Mouse (Mus musculus): ENCODE measurements around the gene Vldlr. TPM values are rescaled to one million over a fixed set of nuclear protein-coding genes. Genes with fewer than 3 reads are reported as not detected.

Gene Vldlr
- polyA plus RNA-seq, 1 experiment = 8.0 TPM

- no peaks in the 10 kb centered on the region for H3K4me1 ChIP-seq (replicated peaks; ENCODE audit: control insufficient read depth, insufficient read depth, low read length)
- H3K36me3 ChIP-seq (ENCODE audit: control insufficient read depth, insufficient read depth, low read length) = no peaks in the 10 kb centered on the region
- no peak for DNase-seq
- H3K27me3 ChIP-seq (ENCODE audit: control insufficient read depth, insufficient read depth, low read length) = no peaks in the 10 kb centered on the region
- H3K4me3 ChIP-seq (ENCODE audit: control insufficient read depth, insufficient read depth, low read length) = no peak overlapping the region
- 81% methylated on average over 3 of the region's 3 CpGs for WGBS
- TF ChIP-seq CTCF (IDR thresholded peaks at IDR 0.05; ENCODE audit: borderline replicate concordance, control insufficient read depth, extremely low read depth, insufficient read depth, low read length, poor library complexity) (no peak), POLR2A (IDR thresholded peaks at IDR 0.05; ENCODE audit: control insufficient read depth, extremely low read depth, insufficient read depth, low read length, poor library complexity) (no peak)
- H3K27ac ChIP-seq (ENCODE audit: control insufficient read depth, insufficient read depth, low read length) = no peak overlapping the region
Measured at GRCm38 (mm10) chr19:27255678-27256077, 39.4 kb downstream of the Vldlr start.

GRCm38 (mm10) chr19:27260102-27260501 is 43.8 kb downstream of the Vldlr start:
- Histone ChIP-seq H3K27ac (ENCODE audit: control insufficient read depth, insufficient read depth, low read length) (no peak overlapping the region), H3K27me3 (ENCODE audit: control insufficient read depth, insufficient read depth, low read length) (no peaks in the 10 kb centered on the region), H3K4me3 (ENCODE audit: control insufficient read depth, insufficient read depth, low read length) (no peak overlapping the region), H3K4me1 (replicated peaks; ENCODE audit: control insufficient read depth, insufficient read depth, low read length) (no peaks in the 10 kb centered on the region), H3K36me3 (ENCODE audit: control insufficient read depth, insufficient read depth, low read length) (no peaks in the 10 kb centered on the region)
- no peak for DNase-seq
- no peak for TF ChIP-seq POLR2A (IDR thresholded peaks at IDR 0.05; ENCODE audit: control insufficient read depth, extremely low read depth, insufficient read depth, low read length, poor library complexity)
- TF ChIP-seq CTCF (IDR thresholded peaks at IDR 0.05; ENCODE audit: borderline replicate concordance, control insufficient read depth, extremely low read depth, insufficient read depth, low read length, poor library complexity) = no peak
- 74% methylated on average over 4 of the region's 4 CpGs for WGBS

GRCm38 (mm10) chr19:27260621-27261278 is 44.5 kb downstream of the Vldlr start:
- H3K36me3 ChIP-seq (ENCODE audit: control insufficient read depth, insufficient read depth, low read length) = no peaks in the 10 kb centered on the region
- no peak overlapping the region for H3K27ac ChIP-seq (ENCODE audit: control insufficient read depth, insufficient read depth, low read length)
- no peaks in the 10 kb centered on the region for H3K4me1 ChIP-seq (replicated peaks; ENCODE audit: control insufficient read depth, insufficient read depth, low read length)
- H3K27me3 ChIP-seq (ENCODE audit: control insufficient read depth, insufficient read depth, low read length) = no peaks in the 10 kb centered on the region
- 94% methylated on average over 8 of the region's 8 CpGs for WGBS
- DNase-seq = no peak
- TF ChIP-seq POLR2A (IDR thresholded peaks at IDR 0.05; ENCODE audit: control insufficient read depth, extremely low read depth, insufficient read depth, low read length, poor library complexity) (no peak), CTCF (IDR thresholded peaks at IDR 0.05; ENCODE audit: borderline replicate concordance, control insufficient read depth, extremely low read depth, insufficient read depth, low read length, poor library complexity) (no peak)
- no peak overlapping the region for H3K4me3 ChIP-seq (ENCODE audit: control insufficient read depth, insufficient read depth, low read length)

- TF ChIP-seq CTCF (IDR thresholded peaks at IDR 0.05; ENCODE audit: borderline replicate concordance, control insufficient read depth, extremely low read depth, insufficient read depth, low read length, poor library complexity) (no peak), POLR2A (IDR thresholded peaks at IDR 0.05; ENCODE audit: control insufficient read depth, extremely low read depth, insufficient read depth, low read length, poor library complexity) (no peak)
- Histone ChIP-seq H3K27me3 (ENCODE audit: control insufficient read depth, insufficient read depth, low read length) (no peaks in the 10 kb centered on the region), H3K36me3 (ENCODE audit: control insufficient read depth, insufficient read depth, low read length) (no peaks in the 10 kb centered on the region), H3K4me3 (ENCODE audit: control insufficient read depth, insufficient read depth, low read length) (no peak overlapping the region), H3K4me1 (replicated peaks; ENCODE audit: control insufficient read depth, insufficient read depth, low read length) (no peaks in the 10 kb centered on the region), H3K27ac (ENCODE audit: control insufficient read depth, insufficient read depth, low read length) (no peak overlapping the region)
- WGBS = 96% methylated on average over 3 of the region's 3 CpGs
- DNase-seq = no peak
Measured at GRCm38 (mm10) chr19:27262141-27262540, 45.9 kb downstream of the Vldlr start.

- H3K4me1 ChIP-seq (replicated peaks; ENCODE audit: control insufficient read depth, insufficient read depth, low read length) = no peaks in the 10 kb centered on the region
- TF ChIP-seq POLR2A (IDR thresholded peaks at IDR 0.05; ENCODE audit: control insufficient read depth, extremely low read depth, insufficient read depth, low read length, poor library complexity) = no peak
- no peak for TF ChIP-seq CTCF (IDR thresholded peaks at IDR 0.05; ENCODE audit: borderline replicate concordance, control insufficient read depth, extremely low read depth, insufficient read depth, low read length, poor library complexity)
- H3K27me3 ChIP-seq (ENCODE audit: control insufficient read depth, insufficient read depth, low read length) = no peaks in the 10 kb centered on the region
- 81% methylated on average over 2 of the region's 2 CpGs for WGBS
- H3K36me3 ChIP-seq (ENCODE audit: control insufficient read depth, insufficient read depth, low read length) = no peaks in the 10 kb centered on the region
- no peak overlapping the region for H3K27ac ChIP-seq (ENCODE audit: control insufficient read depth, insufficient read depth, low read length)
- no peak overlapping the region for H3K4me3 ChIP-seq (ENCODE audit: control insufficient read depth, insufficient read depth, low read length)
- DNase-seq = no peak
Measured at GRCm38 (mm10) chr19:27273385-27273784, 57.1 kb downstream of the Vldlr start.

GRCm38 (mm10) chr19:27274382-27274781 is 58.1 kb downstream of the Vldlr start:
- H3K27ac ChIP-seq (ENCODE audit: control insufficient read depth, insufficient read depth, low read length) = no peak overlapping the region
- TF ChIP-seq POLR2A (IDR thresholded peaks at IDR 0.05; ENCODE audit: control insufficient read depth, extremely low read depth, insufficient read depth, low read length, poor library complexity) = no peak
- TF ChIP-seq CTCF (IDR thresholded peaks at IDR 0.05; ENCODE audit: borderline replicate concordance, control insufficient read depth, extremely low read depth, insufficient read depth, low read length, poor library complexity) = no peak
- H3K4me3 ChIP-seq (ENCODE audit: control insufficient read depth, insufficient read depth, low read length) = no peak overlapping the region
- no peaks in the 10 kb centered on the region for H3K4me1 ChIP-seq (replicated peaks; ENCODE audit: control insufficient read depth, insufficient read depth, low read length)
- no peaks in the 10 kb centered on the region for H3K36me3 ChIP-seq (ENCODE audit: control insufficient read depth, insufficient read depth, low read length)
- H3K27me3 ChIP-seq (ENCODE audit: control insufficient read depth, insufficient read depth, low read length) = no peaks in the 10 kb centered on the region
- no peak for DNase-seq
- WGBS = 96% methylated on average over 1 of the region's 1 CpGs

- DNase-seq = no peak
- Histone ChIP-seq H3K4me3 (ENCODE audit: control insufficient read depth, insufficient read depth, low read length) (no peak overlapping the region), H3K36me3 (ENCODE audit: control insufficient read depth, insufficient read depth, low read length) (no peaks in the 10 kb centered on the region), H3K27me3 (ENCODE audit: control insufficient read depth, insufficient read depth, low read length) (no peaks in the 10 kb centered on the region), H3K4me1 (replicated peaks; ENCODE audit: control insufficient read depth, insufficient read depth, low read length) (no peaks in the 10 kb centered on the region), H3K27ac (ENCODE audit: control insufficient read depth, insufficient read depth, low read length) (no peak overlapping the region)
- no peak for TF ChIP-seq CTCF (IDR thresholded peaks at IDR 0.05; ENCODE audit: borderline replicate concordance, control insufficient read depth, extremely low read depth, insufficient read depth, low read length, poor library complexity)
- 91% methylated on average over 2 of the region's 2 CpGs for whole genome bisulfite sequencing
Measured at GRCm38 (mm10) chr19:27279174-27279573, 62.9 kb downstream of the Vldlr start.

Other genes starting within 250 kb of the Vldlr start
- gene Kcnv2, start 106.1 kb downstream of the Vldlr start, polyA plus RNA-seq (2012; rRNA removed) = 0.04 and 0.15 TPM in 2 replicates
- gene Pum3, start 213.3 kb downstream of the Vldlr start, polyA plus RNA-seq (2012; rRNA removed) = 16.2 and 20.3 TPM in 2 replicates